Comparison of ENCODE assay signal across 9 mouse cellular contexts in genomic region chr6:113991482-113991881, GRCm38 (mm10). TPM values are rescaled to one million over a fixed set of nuclear protein-coding genes. Genes with fewer than 3 reads are reported as not detected.
DNase-seq lines count a peak whose midpoint lies in the region; ATAC-seq and TF ChIP-seq lines count a peak whose summit lies in the region.
"Had no signal": no experiment of that assay in that cellular context is flagged by ENCODE, and none has a peak within 500 bp of the region (broad histone marks: within the 10 kb centered on the region; RNA-seq: fewer than 3 reads in every experiment).

No protein-coding gene starts in this region.

- H3K4me3 ChIP-seq in hindbrain, embryonic 10.5 days = no peak overlapping the region
- no peak overlapping the region for H3K4me3 ChIP-seq in hindbrain, embryonic 11.5 days (ENCODE audit: low read depth, low read length)
- H3K4me3 ChIP-seq in cortical plate, adult 2 months (ENCODE audit: insufficient read depth, low read length) = no peak overlapping the region
- H3K4me3 ChIP-seq: limb, embryonic 13.5 days had no signal

- DNase-seq in hindbrain, embryonic 10.5 days (ENCODE audit: low spot score) = no peak
- DNase-seq in hindbrain, embryonic 11.5 days (ENCODE audit: low spot score) = no peak
- peak; percentile 62 to 86 for DNase-seq in kidney, postnatal 25 days
- DNase-seq in lung, postnatal 10 days = peak; percentile 12
- DNase-seq in testis, postnatal 10 days (ENCODE audit: low spot score) = peak; percentile 81
- no peak for DNase-seq in embryo, embryonic 11 days
- no peak for DNase-seq in B cell, adult 2 months

- no peak for TF ChIP-seq POLR2A in cortical plate, adult 2 months (IDR thresholded peaks at IDR 0.05; ENCODE audit: extremely low read depth, insufficient read depth, low read length)

- no peak for ATAC-seq in hindbrain, embryonic 11.5 days (ENCODE audit: low FRiP score)

- H3K9me3 ChIP-seq in hindbrain, embryonic 10.5 days = no peaks in the 10 kb centered on the region
- no peaks in the 10 kb centered on the region for H3K9me3 ChIP-seq in hindbrain, embryonic 11.5 days (ENCODE audit: control insufficient read depth, low read length)
- H3K9me3 ChIP-seq: limb, embryonic 13.5 days had no signal

- H3K9ac ChIP-seq in hindbrain, embryonic 11.5 days (ENCODE audit: low read depth, low read length) = no peak overlapping the region
- H3K9ac ChIP-seq: limb, embryonic 13.5 days had no signal

- no peaks in the 10 kb centered on the region for H3K27me3 ChIP-seq in hindbrain, embryonic 10.5 days (ENCODE audit: insufficient read depth, poor library complexity, severe bottlenecking)
- no peaks in the 10 kb centered on the region for H3K27me3 ChIP-seq in hindbrain, embryonic 11.5 days (ENCODE audit: control insufficient read depth, insufficient read depth, low read length)
- H3K27me3 ChIP-seq: limb, embryonic 13.5 days had no signal

- H3K4me2 ChIP-seq in hindbrain, embryonic 11.5 days (replicated peaks; ENCODE audit: low read depth, low read length) = no peak overlapping the region
- H3K4me2 ChIP-seq: limb, embryonic 13.5 days had no signal

- H3K36me3 ChIP-seq in hindbrain, embryonic 10.5 days = no peaks in the 10 kb centered on the region
- no peaks in the 10 kb centered on the region for H3K36me3 ChIP-seq in hindbrain, embryonic 11.5 days (ENCODE audit: control insufficient read depth, insufficient read depth, low read length)
- H3K36me3 ChIP-seq: limb, embryonic 13.5 days had no signal

- H3K27ac ChIP-seq in hindbrain, embryonic 10.5 days = 0 out of 2 replicates have a peak overlapping the region, but pooled peaks have one; percentile 23
- H3K27ac ChIP-seq in hindbrain, embryonic 11.5 days (ENCODE audit: low read depth, low read length) = no peak overlapping the region
- peak overlapping the region; percentile 7; the same call in 1 of the 2 replicates for H3K27ac ChIP-seq in cortical plate, adult 2 months (ENCODE audit: insufficient read depth, low read length)
- H3K27ac ChIP-seq: limb, embryonic 13.5 days had no signal

- peaks cover 9% of the 10 kb centered on the region; the same call in 1 of the 2 replicates for H3K4me1 ChIP-seq in hindbrain, embryonic 10.5 days (replicated peaks)
- H3K4me1 ChIP-seq in hindbrain, embryonic 11.5 days (replicated peaks; ENCODE audit: control insufficient read depth, insufficient read depth, low read length) = no peaks in the 10 kb centered on the region
- peaks cover 15% of the 10 kb centered on the region for H3K4me1 ChIP-seq in cortical plate, adult 2 months (ENCODE audit: control insufficient read depth, insufficient read depth, low read length)
- H3K4me1 ChIP-seq: limb, embryonic 13.5 days had no signal

- TF ChIP-seq CTCF in cortical plate, adult 2 months (IDR thresholded peaks at IDR 0.05; ENCODE audit: extremely low read depth, insufficient read depth, low read length) = no peak

- WGBS in hindbrain, embryonic 10.5 days = 59% methylated on average over 11 of the region's 11 CpGs
- WGBS in hindbrain, embryonic 11.5 days = 60% methylated on average over 11 of the region's 11 CpGs

RNA-seq across cellular contexts. Expression of gene Atp2b2, which starts 50.9 kb away (rescaled TPM):
- 1.7 and 5.8 TPM in 2 replicates for polyA plus RNA-seq in hindbrain, embryonic 10.5 days (2016; fragmentation: Nextera tagmentation; extraction: Ambion mirVana)
- polyA plus RNA-seq in hindbrain, embryonic 11.5 days (2014; fragmentation: Nextera tagmentation; extraction: Ambion mirVana) = 4.2 and 5.2 TPM in 2 replicates
- polyA plus RNA-seq in cortical plate, adult 2 months (2012; rRNA removed) = 232 and 238 TPM in 2 replicates

Comparison
In these comparisons a context has a peak if more than half of its experiments do, and no peak if none do; other contexts are left out.
1. DNase-seq: peak in kidney, postnatal 25 days (2 of 2), lung, postnatal 10 days (single experiment) and testis, postnatal 10 days (single experiment); none in hindbrain, embryonic 10.5 days (single experiment), hindbrain, embryonic 11.5 days (single experiment), embryo, embryonic 11 days (single experiment) and B cell, adult 2 months (0 of 2).
2. RNA of gene Atp2b2, which starts 50.9 kb away (polyA plus RNA-seq): 232 to 238 TPM in cortical plate, adult 2 months; 1.7 to 5.8 TPM in hindbrain, embryonic 10.5 days and 4.2 to 5.2 TPM in hindbrain, embryonic 11.5 days; every median in the first group is over 10 times any median in the second.